Mouse (Mus musculus): ENCODE results near the gene Haus7.

DNA sequence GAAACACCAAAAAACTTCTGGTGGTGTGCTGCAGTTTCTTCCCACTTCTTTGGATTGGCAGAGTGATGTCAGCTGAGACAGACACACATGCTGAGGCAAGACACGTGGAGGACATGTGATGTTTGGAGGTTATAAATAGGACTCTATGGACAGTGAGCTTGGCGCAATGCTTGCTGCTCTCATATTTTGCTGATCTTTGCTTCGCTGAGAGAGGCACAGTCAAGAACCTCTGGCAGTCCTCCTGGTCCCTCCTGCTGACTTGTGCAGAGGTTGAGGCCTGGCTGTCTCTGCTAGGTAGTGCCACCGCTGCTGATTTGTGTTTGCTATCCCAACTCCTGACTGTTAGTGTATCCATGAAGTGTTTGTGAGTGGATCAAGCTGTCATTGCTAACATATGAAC, 67.4 kb downstream of the Haus7 start:
- TF ChIP-seq GATA1 (IDR thresholded peaks at IDR 0.05; ENCODE audit: borderline replicate concordance, low read length) = no peak
- no peak for TF ChIP-seq FLI1 (IDR thresholded peaks at IDR 0.05; ENCODE audit: low read length)

All from megakaryocyte, embryonic 14.5 days (primary cell).